Mouse (Mus musculus) right cerebral cortex, adult 2 months (tissue): Measurements from ENCODE around the gene Chchd6.

ENCODE experiments used
- DNase-seq, 2 experiments: peaks; one replicate each; pipeline ENCODE4 v3.0.0; 2021 to 2022; ENCODE audit warnings: low spot score in 2 of 2

The Chchd6 gene

DNA sequence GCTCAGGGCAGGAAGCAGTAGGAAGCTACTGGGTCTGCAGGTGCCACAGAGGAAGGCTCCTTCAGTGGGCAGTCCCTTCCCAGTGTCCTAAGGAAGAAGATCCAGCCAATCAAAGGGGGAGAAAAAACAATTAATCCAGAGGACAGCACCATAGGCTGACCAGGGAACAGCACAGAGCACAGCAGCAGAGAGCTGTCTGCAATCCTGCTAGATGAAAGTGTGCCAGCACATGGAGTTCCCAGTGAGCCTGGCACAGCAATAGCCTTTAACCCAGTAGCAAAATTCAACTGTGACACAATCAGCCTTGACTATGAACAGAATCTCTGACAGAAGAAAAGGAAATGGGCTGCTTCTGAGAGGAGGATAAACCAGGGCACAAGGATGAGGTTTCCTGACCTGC, 9.8 kb downstream of the Chchd6 start:
- DNase-seq, result no peak

DNA sequence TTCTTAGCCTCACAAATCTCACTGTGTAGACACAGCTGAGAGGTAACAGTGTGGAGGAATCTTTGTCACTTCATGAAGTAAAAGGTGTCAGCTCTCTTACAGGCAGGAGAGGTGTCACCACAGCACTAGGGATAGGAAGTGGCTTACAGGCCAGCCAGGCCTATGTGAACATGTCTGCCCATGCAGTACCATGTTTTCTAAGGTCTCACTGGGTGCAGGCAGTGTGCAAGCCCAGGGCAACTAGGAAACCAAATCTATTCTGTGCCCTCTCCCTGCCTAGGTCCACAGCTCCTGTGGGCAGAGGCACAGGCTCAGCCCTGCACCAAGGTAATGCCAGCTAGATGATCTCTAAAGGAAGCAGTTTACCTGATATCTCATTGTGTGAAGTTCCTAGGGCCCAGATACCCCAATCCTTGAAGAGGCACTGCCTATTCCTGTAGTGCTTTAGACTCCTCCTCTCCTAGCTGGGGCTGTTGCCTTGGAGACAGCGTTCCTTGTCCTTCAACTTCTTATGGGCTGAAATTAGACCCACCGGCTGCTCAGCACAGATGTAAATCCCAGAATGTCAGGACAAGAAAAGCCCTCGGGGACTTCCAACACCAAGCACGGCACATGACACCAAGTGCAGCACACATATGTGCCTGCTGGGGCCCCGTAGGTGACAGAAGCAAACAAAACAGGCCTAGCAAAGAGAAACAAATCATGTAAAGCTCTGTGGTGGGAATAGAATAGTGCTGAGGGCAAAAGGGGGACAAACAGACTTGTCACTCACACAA, 10.6 kb downstream of the Chchd6 start:
- DNase-seq, result peak; percentile 61 to 74

DNA sequence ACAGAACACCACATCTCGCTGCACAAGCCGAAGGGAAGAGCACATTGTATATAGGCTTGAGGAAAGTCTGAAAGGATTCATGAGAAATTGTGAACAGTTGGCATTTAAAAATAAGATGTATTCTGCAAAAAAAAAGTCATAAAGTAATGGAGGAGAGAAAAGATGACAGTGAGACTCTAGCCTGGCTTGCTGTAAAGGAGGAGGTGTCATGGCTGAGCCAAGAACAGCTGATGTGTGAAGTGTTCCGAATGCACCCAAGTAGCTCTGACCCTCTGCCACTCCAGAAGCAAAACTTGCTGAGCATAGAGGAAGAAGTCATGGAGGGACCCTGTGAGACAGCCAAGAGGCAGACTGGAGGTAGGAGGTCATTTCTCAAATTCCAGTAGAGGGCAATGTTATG, 12.3 kb downstream of the Chchd6 start:
- DNase-seq, result no peak

GRCm38 (mm10) chr6:89574641-89575040, 20.8 kb downstream of the Chchd6 start:
- no peak for DNase-seq

GRCm38 (mm10) chr6:89573768-89574167, 21.7 kb downstream of the Chchd6 start:
- no peak for DNase-seq

GRCm38 (mm10) chr6:89572921-89573636, 22.4 kb downstream of the Chchd6 start:
- no peak for DNase-seq

DNA sequence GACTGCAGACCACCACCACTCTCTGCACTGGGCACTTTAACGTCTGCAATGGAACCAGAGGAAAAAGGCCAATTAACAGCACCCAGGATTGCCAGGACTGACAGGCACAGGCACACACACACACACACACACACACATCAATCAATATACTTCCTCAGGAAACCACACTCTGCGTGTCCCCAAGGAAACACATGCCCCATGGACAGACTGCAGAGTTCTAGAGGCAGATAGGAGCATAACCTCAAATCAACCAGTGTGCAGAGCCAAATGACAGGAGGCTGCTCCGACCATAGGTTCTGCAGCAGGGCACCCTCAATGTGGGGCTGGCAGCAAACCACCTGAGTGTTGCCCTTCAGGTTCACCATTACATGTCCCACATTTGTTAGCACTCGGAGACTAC, 26.1 kb downstream of the Chchd6 start:
- no peak for DNase-seq

GRCm38 (mm10) chr6:89566740-89567139, 28.7 kb downstream of the Chchd6 start:
- no peak for DNase-seq

DNA sequence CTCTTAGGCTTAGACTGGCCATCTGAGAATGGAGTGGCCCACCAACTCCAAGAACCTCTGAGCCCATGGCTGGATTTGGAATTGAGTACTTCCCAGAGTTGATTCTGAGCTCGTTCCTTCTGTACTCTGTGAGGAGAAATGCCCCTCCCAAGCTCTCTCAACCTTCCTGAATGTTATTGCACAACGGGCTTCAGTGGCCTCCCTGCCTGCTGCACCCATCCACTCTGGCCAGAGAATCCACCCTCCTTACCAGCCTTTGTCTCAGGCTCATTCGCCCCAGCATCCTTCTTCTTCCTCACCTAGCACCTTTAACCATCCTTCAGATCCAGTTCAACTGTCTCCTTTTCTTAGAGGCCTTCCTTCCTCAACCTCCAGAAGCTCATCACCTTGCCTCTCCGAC, 32.1 kb downstream of the Chchd6 start:
- DNase-seq, result no peak

DNA sequence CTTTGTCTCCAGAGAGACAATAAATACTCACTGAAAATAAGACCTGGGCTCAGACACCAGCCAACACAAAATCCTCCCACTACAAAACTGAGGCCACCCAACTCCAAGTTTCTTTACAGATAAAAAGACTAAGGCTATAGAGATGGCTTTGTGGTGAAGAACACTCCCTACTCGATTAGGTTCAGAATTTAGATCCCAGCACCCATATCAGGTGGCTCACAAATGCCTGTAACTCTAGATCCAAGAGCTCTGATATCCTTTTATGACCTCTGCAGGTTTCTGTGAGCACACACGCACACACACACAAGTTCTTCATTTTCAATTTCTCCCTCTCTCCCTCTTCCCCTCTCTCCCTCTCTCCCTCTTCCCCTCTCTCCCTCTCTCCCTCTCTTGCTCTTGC, 34.6 kb downstream of the Chchd6 start:
- no peak for DNase-seq

- no peak for DNase-seq
Observed at GRCm38 (mm10) chr6:89557654-89558053, 37.8 kb downstream of the Chchd6 start.

GRCm38 (mm10) chr6:89556566-89556965, 38.9 kb downstream of the Chchd6 start:
- DNase-seq, result no peak

DNA sequence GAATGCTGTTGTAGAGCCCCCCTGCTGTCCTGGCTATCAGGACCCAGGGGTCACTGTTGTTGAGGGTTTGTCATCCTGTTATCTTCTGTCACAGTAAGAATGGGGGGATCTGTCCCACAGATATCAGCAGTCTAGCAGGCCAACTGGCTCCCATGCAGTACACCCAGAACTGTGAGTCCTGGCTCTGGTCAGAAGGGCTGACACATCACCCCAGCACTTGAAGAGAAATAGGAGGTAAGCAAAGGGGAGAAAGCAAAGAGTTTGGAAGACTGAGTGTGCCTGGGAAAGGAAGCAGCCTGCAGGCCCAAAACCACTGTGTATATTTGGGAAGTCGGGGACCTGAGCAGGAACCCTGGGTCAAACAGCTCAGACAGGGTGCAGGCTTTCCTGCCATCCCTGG, 39.5 kb downstream of the Chchd6 start:
- no peak for DNase-seq

DNA sequence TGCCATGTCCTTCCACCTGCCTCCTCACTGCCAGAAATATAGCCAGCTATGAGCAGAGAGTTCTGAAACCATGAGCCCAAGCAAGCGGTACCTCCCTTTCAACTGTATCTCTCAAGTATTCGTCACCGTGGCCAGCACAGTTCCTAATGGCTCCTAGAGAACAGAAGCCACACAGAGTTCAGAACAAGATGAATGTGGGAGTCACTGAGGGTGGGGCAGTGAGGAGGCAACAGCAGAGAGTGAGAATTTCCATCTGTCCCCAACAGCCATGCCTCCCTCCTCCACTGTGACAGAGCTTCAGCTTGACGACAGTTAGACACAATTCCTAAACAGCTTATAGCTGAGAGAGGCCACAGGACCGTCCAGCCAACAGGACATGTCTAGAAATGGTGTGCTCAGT, 41.4 kb downstream of the Chchd6 start:
- DNase-seq, result peak; percentile 53 to 57

DNA sequence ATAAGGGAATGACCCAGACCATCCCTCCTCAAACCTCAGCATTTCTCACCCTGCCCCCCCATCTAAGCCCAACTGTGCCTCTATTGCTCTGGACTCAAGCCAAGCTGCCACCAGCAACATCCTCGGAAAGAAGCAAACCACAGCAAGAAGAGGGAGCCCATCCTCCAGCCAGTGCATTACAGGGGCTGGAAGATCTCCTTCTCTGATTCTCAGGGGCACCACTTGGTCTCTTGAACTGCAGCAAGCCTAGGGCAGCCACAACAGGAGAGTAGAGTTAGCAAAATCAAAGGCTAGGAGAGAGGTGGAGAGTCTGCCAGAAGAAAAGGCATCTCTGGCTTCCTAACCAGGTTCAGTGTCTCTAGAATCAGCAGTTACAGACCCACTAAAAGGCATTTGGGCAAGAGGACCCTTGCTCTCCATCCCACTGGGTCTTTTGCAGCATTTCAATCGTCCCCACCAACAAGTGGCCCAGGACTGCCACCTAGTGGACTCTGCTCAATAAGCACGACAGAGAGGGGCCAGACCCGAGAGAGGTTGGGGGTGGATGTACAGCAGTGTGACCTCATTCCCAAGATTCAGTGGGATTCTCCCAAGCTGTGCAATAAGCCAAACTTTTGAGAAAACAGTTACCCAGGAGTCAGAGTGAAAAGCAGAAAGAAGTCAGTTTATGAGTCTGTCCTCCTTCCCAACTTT, 42.3 kb downstream of the Chchd6 start:
- peak; percentile 86 to 87 for DNase-seq

DNA sequence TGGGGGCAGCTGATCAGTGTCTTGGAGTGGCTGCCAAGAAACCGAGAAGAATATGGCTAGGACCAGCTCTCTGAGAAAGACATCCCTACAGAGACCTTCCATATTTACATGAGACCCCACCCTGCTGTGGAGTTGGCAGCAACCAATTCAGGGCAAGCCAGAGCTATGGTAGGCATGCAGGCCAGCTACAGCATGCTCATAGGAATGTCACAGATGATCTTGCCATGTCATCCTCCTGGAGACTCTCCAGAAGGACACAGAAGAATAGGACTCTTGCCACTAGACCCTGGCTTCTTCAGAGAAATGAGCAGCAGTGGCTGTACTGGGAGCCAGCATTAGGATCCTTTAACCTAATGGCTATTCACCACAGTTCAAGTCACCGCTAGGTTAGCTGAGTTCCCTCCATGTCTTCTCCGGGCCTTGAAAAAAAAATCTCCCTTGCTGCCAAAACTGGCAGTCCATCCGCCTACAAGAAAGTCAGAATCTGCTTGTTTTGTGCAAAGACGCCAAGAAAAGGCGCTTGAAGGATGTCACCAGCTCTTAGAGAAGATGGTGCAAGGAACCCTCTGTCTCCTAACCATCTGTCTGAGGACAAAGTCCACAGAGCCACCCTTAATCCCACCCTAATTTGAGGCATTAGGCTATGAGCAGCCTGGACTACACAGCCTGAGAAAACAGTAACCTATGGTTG, 43.0 kb downstream of the Chchd6 start:
- DNase-seq, result peak in 1 of 2 experiments; percentile 46

DNA sequence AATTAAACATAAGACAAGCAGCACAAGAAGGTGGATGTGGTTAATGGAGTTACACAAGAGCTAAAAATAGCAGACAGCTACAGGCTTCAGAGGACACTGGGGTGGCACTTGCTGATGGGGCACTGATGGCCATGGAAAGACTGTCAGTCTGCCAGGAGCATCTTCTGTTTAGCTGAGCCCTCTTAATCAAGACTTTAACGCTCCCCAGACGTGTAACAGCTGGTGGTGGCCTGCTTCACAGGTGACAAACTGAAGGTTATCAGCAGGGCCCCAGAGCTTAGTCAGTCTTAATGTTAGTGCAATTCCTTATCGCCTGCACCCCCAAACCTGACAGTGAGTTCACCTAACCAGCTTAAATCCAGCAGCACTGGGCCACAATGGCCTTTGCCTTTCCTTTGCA, 46.3 kb downstream of the Chchd6 start:
- DNase-seq, result no peak

DNA sequence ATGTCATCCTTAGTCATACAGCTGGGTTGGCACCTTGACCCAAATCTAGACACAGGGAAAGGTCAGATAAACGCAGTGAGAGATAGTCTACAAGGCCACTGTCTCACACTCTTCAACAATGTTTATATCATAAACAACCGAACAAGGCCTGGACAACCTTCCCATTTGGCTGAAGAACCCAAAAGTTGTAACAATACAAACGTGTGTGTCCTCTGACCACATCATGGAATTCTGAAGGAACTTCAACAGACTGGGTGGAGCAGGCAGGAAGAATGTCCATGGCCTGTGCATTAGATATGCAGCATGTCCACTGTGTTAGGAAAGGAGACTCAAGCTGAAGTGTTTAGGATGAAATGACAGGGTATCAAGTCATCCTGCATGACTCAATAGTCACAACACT, 47.5 kb downstream of the Chchd6 start:
- no peak for DNase-seq

GRCm38 (mm10) chr6:89538102-89538751, 57.2 kb downstream of the Chchd6 start:
- no peak for DNase-seq

- DNase-seq, result no peak
Observed at GRCm38 (mm10) chr6:89535626-89536225, 59.7 kb downstream of the Chchd6 start.

- DNase-seq, result no peak
Observed at GRCm38 (mm10) chr6:89524766-89525165, 70.7 kb downstream of the Chchd6 start.
